Mouse (Mus musculus): ENCODE measurements at regions not wholly inside any gene's neighbourhood (a gene's known extent, or its start where the extent isn't known, plus 50 kb on each side); places are given as distances from the start of the nearest gene placed in this dataset.

GRCm38 (mm10) chr1:89019778-89020373 is 50.3 kb upstream of the Sh3bp4 start:
- 96% methylated on average over 4 of the region's 4 CpGs for WGBS
- ATAC-seq (ENCODE audit: insufficient number of reproducible peaks, low FRiP score, low TSS enrichment, low read depth), result no peak

More at GRCm38 (mm10) chr1:89019778-89020373, 50.3 kb upstream of the Sh3bp4 start:
- Histone ChIP-seq H3K9me3 (ENCODE audit: control insufficient read depth, low read length) (no peaks in the 10 kb centered on the region), H3K27ac (replicated peaks; ENCODE audit: low read depth, low read length) (no peak overlapping the region), H3K4me2 (ENCODE audit: low read depth, severe bottlenecking) (no peak overlapping the region), H3K27me3 (ENCODE audit: control insufficient read depth, insufficient read depth, low read length) (no peaks in the 10 kb centered on the region), H3K4me1 (ENCODE audit: control insufficient read depth, insufficient read depth, low read length) (peaks cover 4% of the 10 kb centered on the region; the same call in 1 of the 2 replicates), H3K36me3 (ENCODE audit: control insufficient read depth, insufficient read depth, low read length) (no peaks in the 10 kb centered on the region), H3K4me3 (ENCODE audit: low read depth, low read length) (no peak overlapping the region), H3K9ac (ENCODE audit: low read length) (no peak overlapping the region)
- DNase-seq (ENCODE audit: low spot score), result no peak
